Mouse (Mus musculus): ENCODE measurements at regions not wholly inside any gene's neighbourhood (a gene's known extent, or its start where the extent isn't known, plus 50 kb on each side); places are given as distances from the start of the nearest gene placed in this dataset.

DNA sequence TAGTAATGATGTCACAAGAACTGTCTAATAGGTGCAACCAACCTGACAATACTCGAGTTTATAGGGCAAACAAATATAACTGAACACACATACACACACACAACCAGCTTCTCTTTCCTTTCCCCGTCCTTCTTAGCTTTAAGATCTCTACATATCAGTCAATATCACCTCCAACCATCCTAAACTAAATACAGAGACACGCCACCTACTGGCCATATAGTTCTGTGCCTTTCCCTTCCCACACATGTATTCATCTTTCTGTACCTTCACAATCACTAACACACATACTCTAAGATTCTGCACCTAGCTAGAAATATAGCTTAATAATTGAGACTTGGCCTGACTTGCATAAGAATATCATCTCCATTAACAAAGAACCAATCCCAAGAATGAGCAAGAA lies 688.2 kb downstream of the Ntrk3 start:
- no peak for DNase-seq (ENCODE audit: extremely low read depth, low read depth, low spot score)
- H3K27me3 ChIP-seq (ENCODE audit: control insufficient read depth, insufficient read depth, low read length), result no peaks in the 10 kb centered on the region

GRCm38 (mm10) chr7:78045456-78045855 lies 692.4 kb downstream of the Ntrk3 start:
- Histone ChIP-seq H3K36me3 (ENCODE audit: control insufficient read depth, insufficient read depth, low read length) (no peaks in the 10 kb centered on the region), H3K4me3 (ENCODE audit: insufficient read depth, low read depth, low read length) (no peak overlapping the region), H3K27ac (replicated peaks; ENCODE audit: insufficient read depth, low read depth, low read length) (no peak overlapping the region), H3K27me3 (ENCODE audit: control insufficient read depth, insufficient read depth, low read length) (0 out of 2 replicates have a peak, but pooled peaks cover 2% of the 10 kb centered on the region), H3K4me1 (ENCODE audit: control insufficient read depth, insufficient read depth, low read length) (no peaks in the 10 kb centered on the region), H3K79me2 (ENCODE audit: control insufficient read depth, insufficient read depth, low read length) (no peaks in the 10 kb centered on the region), H3K9ac (ENCODE audit: low read depth, low read length) (no peak overlapping the region)
- DNase-seq (ENCODE audit: extremely low read depth, low read depth, low spot score), result no peak
- TF ChIP-seq CTCF (IDR thresholded peaks at IDR 0.05; ENCODE audit: low read depth, low read length), result no peak
- TF ChIP-seq POLR2A (IDR thresholded peaks at IDR 0.05; ENCODE audit: extremely low read depth, insufficient read depth, low read length), result no peak
- 50% methylated on average over 5 of the region's 5 CpGs for WGBS

More for the DNA sequence above, 688.2 kb downstream of the Ntrk3 start:
- H3K9ac ChIP-seq (ENCODE audit: low read depth, low read length), result no peak overlapping the region
- H3K4me3 ChIP-seq (ENCODE audit: insufficient read depth, low read depth, low read length), result no peak overlapping the region
- no peaks in the 10 kb centered on the region for H3K36me3 ChIP-seq (ENCODE audit: control insufficient read depth, insufficient read depth, low read length)
- H3K27ac ChIP-seq (replicated peaks; ENCODE audit: insufficient read depth, low read depth, low read length), result no peak overlapping the region
- WGBS, result 50% methylated on average over 3 of the region's 3 CpGs
- no peaks in the 10 kb centered on the region for H3K4me1 ChIP-seq (ENCODE audit: control insufficient read depth, insufficient read depth, low read length)
- no peak for TF ChIP-seq CTCF (IDR thresholded peaks at IDR 0.05; ENCODE audit: low read depth, low read length)
- no peak for TF ChIP-seq POLR2A (IDR thresholded peaks at IDR 0.05; ENCODE audit: extremely low read depth, insufficient read depth, low read length)
- H3K79me2 ChIP-seq (ENCODE audit: control insufficient read depth, insufficient read depth, low read length), result no peaks in the 10 kb centered on the region

DNA sequence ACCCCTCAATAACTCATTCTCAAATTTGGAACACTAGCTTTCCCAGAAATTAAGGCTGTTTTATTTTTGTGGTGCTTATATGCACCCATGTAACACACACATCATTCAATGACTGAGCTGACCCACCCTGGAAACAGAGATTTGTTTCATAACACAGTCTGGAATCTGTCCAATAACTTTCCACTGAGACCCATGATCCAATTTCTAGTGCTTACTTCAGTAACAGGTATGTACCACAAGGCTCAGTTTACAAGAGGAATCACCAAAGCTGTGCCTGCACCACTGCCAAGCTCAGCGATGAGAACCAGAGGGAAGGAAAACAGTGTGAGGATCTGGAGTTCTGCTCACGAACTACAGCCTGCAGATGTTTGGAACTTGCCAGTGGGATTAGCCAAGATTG lies 706.8 kb downstream of the Ntrk3 start:
- no peaks in the 10 kb centered on the region for H3K79me2 ChIP-seq (ENCODE audit: control insufficient read depth, insufficient read depth, low read length)
- no peak overlapping the region for H3K4me3 ChIP-seq (ENCODE audit: insufficient read depth, low read depth, low read length)
- WGBS, result 78% methylated on average over 2 of the region's 2 CpGs
- TF ChIP-seq CTCF (IDR thresholded peaks at IDR 0.05; ENCODE audit: low read depth, low read length) (no peak), POLR2A (IDR thresholded peaks at IDR 0.05; ENCODE audit: extremely low read depth, insufficient read depth, low read length) (no peak)
- H3K36me3 ChIP-seq (ENCODE audit: control insufficient read depth, insufficient read depth, low read length), result no peaks in the 10 kb centered on the region
- no peaks in the 10 kb centered on the region for H3K27me3 ChIP-seq (ENCODE audit: control insufficient read depth, insufficient read depth, low read length)
- H3K4me1 ChIP-seq (ENCODE audit: control insufficient read depth, insufficient read depth, low read length), result no peaks in the 10 kb centered on the region
- H3K27ac ChIP-seq (replicated peaks; ENCODE audit: insufficient read depth, low read depth, low read length), result no peak overlapping the region
- no peak overlapping the region for H3K9ac ChIP-seq (ENCODE audit: low read depth, low read length)
- DNase-seq (ENCODE audit: extremely low read depth, low read depth, low spot score), result no peak

GRCm38 (mm10) chr7:78026992-78027615 lies 710.7 kb downstream of the Ntrk3 start:
- Histone ChIP-seq H3K27ac (replicated peaks; ENCODE audit: insufficient read depth, low read depth, low read length) (no peak overlapping the region), H3K4me1 (ENCODE audit: control insufficient read depth, insufficient read depth, low read length) (no peaks in the 10 kb centered on the region), H3K4me3 (ENCODE audit: insufficient read depth, low read depth, low read length) (no peak overlapping the region), H3K9ac (ENCODE audit: low read depth, low read length) (no peak overlapping the region), H3K36me3 (ENCODE audit: control insufficient read depth, insufficient read depth, low read length) (no peaks in the 10 kb centered on the region), H3K79me2 (ENCODE audit: control insufficient read depth, insufficient read depth, low read length) (no peaks in the 10 kb centered on the region), H3K27me3 (ENCODE audit: control insufficient read depth, insufficient read depth, low read length) (no peaks in the 10 kb centered on the region)
- WGBS, result 54% methylated on average over 4 of the region's 4 CpGs
- DNase-seq (ENCODE audit: extremely low read depth, low read depth, low spot score), result no peak
- TF ChIP-seq CTCF (IDR thresholded peaks at IDR 0.05; ENCODE audit: low read depth, low read length) (no peak), POLR2A (IDR thresholded peaks at IDR 0.05; ENCODE audit: extremely low read depth, insufficient read depth, low read length) (no peak)

- TF ChIP-seq POLR2A (IDR thresholded peaks at IDR 0.05; ENCODE audit: extremely low read depth, insufficient read depth, low read length), result no peak
- no peak for TF ChIP-seq CTCF (IDR thresholded peaks at IDR 0.05; ENCODE audit: low read depth, low read length)
- WGBS, result 87% methylated on average over 1 of the region's 1 CpGs
- no peaks in the 10 kb centered on the region for H3K36me3 ChIP-seq (ENCODE audit: control insufficient read depth, insufficient read depth, low read length)
- no peak overlapping the region for H3K27ac ChIP-seq (replicated peaks; ENCODE audit: insufficient read depth, low read depth, low read length)
- H3K27me3 ChIP-seq (ENCODE audit: control insufficient read depth, insufficient read depth, low read length), result no peaks in the 10 kb centered on the region
- no peaks in the 10 kb centered on the region for H3K79me2 ChIP-seq (ENCODE audit: control insufficient read depth, insufficient read depth, low read length)
- no peak overlapping the region for H3K9ac ChIP-seq (ENCODE audit: low read depth, low read length)
- no peaks in the 10 kb centered on the region for H3K4me1 ChIP-seq (ENCODE audit: control insufficient read depth, insufficient read depth, low read length)
- no peak overlapping the region for H3K4me3 ChIP-seq (ENCODE audit: insufficient read depth, low read depth, low read length)
- no peak for DNase-seq (ENCODE audit: extremely low read depth, low read depth, low spot score)
Measured at GRCm38 (mm10) chr7:78023591-78023990, 714.2 kb downstream of the Ntrk3 start.

- WGBS, result 73% methylated on average over 3 of the region's 3 CpGs
- H3K79me2 ChIP-seq (ENCODE audit: control insufficient read depth, insufficient read depth, low read length), result no peaks in the 10 kb centered on the region
- H3K4me3 ChIP-seq (ENCODE audit: insufficient read depth, low read depth, low read length), result no peak overlapping the region
- no peaks in the 10 kb centered on the region for H3K4me1 ChIP-seq (ENCODE audit: control insufficient read depth, insufficient read depth, low read length)
- no peaks in the 10 kb centered on the region for H3K36me3 ChIP-seq (ENCODE audit: control insufficient read depth, insufficient read depth, low read length)
- H3K27ac ChIP-seq (replicated peaks; ENCODE audit: insufficient read depth, low read depth, low read length), result no peak overlapping the region
- no peak overlapping the region for H3K9ac ChIP-seq (ENCODE audit: low read depth, low read length)
- H3K27me3 ChIP-seq (ENCODE audit: control insufficient read depth, insufficient read depth, low read length), result no peaks in the 10 kb centered on the region
- TF ChIP-seq POLR2A (IDR thresholded peaks at IDR 0.05; ENCODE audit: extremely low read depth, insufficient read depth, low read length) (no peak), CTCF (IDR thresholded peaks at IDR 0.05; ENCODE audit: low read depth, low read length) (no peak)
- DNase-seq (ENCODE audit: extremely low read depth, low read depth, low spot score), result no peak
Measured at GRCm38 (mm10) chr7:78023075-78023474, 714.7 kb downstream of the Ntrk3 start.

Data from liver, adult 2 months (tissue).